In the genomic region with DNA sequence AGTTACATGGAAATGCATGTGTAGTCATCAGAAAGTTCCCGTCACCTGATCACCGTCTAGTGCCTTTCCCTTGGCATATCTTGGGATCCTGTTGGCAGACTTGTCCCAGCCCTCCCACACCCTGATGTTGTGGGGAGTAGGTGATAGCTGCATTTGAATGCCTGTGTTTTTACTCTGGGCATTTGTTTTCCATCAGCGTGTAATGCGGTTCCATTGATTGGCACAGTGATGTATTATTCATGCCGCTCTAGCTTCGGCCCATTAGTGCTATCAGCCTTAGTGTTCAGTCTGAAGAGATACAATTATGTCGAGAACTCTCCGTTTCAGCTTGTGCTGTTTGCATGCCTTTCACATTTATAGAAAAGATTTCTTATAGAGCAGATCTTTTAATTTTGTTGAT, we compare ENCODE assay signal across 14 mouse cellular contexts.
DNase-seq lines count a peak whose midpoint lies in the region; ATAC-seq lines count a peak whose summit lies in the region.
"Had no signal": no experiment of that assay in that cellular context is flagged by ENCODE, and none has a peak within 500 bp of the region (broad histone marks: within the 10 kb centered on the region; RNA-seq: fewer than 3 reads in every experiment).

No protein-coding gene starts in this region.

- DNase-seq in frontal cortex, postnatal 36 days (ENCODE audit: low spot score in 2 of 2): peak; percentile 14 to 22
- no peak for DNase-seq in frontal cortex, postnatal 25 days (ENCODE audit: low spot score in 2 of 2)
- DNase-seq in neural tube, embryonic 11.5 days (ENCODE audit: low spot score): no peak
- DNase-seq in forebrain, embryonic 14.5 days (ENCODE audit: low spot score): peak; percentile 84
- peak; percentile 62 for DNase-seq in midbrain, embryonic 14.5 days
- no peak for DNase-seq in heart, adult 18-20 months
- no peak for DNase-seq in cerebellum, adult 11-12 months
- DNase-seq: B cell, adult 2 months; cerebellum, adult 18-20 months; lung, embryonic 14.5 days had no signal

- no peaks in the 10 kb centered on the region for H3K9me3 ChIP-seq in neural tube, embryonic 11.5 days (ENCODE audit: control insufficient read depth, low read length)
- no peaks in the 10 kb centered on the region for H3K9me3 ChIP-seq in neural tube, embryonic 15.5 days (replicated peaks)
- no peaks in the 10 kb centered on the region for H3K9me3 ChIP-seq in forebrain, embryonic 14.5 days (replicated peaks; ENCODE audit: control insufficient read depth, low read length)
- H3K9me3 ChIP-seq in midbrain, embryonic 14.5 days (ENCODE audit: control insufficient read depth, low read length): no peaks in the 10 kb centered on the region

- no peaks in the 10 kb centered on the region for H3K27me3 ChIP-seq in neural tube, embryonic 11.5 days (ENCODE audit: control insufficient read depth, insufficient read depth, low read length)
- no peaks in the 10 kb centered on the region for H3K27me3 ChIP-seq in neural tube, embryonic 15.5 days (replicated peaks)
- no peaks in the 10 kb centered on the region for H3K27me3 ChIP-seq in forebrain, embryonic 14.5 days (replicated peaks; ENCODE audit: control insufficient read depth, insufficient read depth, low read length)
- H3K27me3 ChIP-seq in midbrain, embryonic 14.5 days (ENCODE audit: control insufficient read depth, insufficient read depth, low read length): no peaks in the 10 kb centered on the region
- H3K27me3 ChIP-seq: Patski had no signal

- 67% methylated on average over 8 of the region's 8 CpGs for WGBS in neural tube, embryonic 11.5 days
- 32% methylated on average over 8 of the region's 8 CpGs for WGBS in neural tube, embryonic 15.5 days
- WGBS in forebrain, embryonic 14.5 days: 13% methylated on average over 8 of the region's 8 CpGs
- WGBS in midbrain, embryonic 14.5 days: 28% methylated on average over 8 of the region's 8 CpGs

- no peaks in the 10 kb centered on the region for H3K4me1 ChIP-seq in neural tube, embryonic 11.5 days (ENCODE audit: control insufficient read depth, insufficient read depth, low read length)
- H3K4me1 ChIP-seq in neural tube, embryonic 15.5 days: 0 out of 2 replicates have a peak, but pooled peaks cover 4% of the 10 kb centered on the region
- H3K4me1 ChIP-seq in forebrain, embryonic 14.5 days (ENCODE audit: control insufficient read depth, insufficient read depth, low read length): peaks cover 5% of the 10 kb centered on the region; the same call in 1 of the 2 replicates
- peaks cover 7% of the 10 kb centered on the region; the same call in 1 of the 2 replicates for H3K4me1 ChIP-seq in midbrain, embryonic 14.5 days (ENCODE audit: control insufficient read depth, insufficient read depth, low read length)

- H3K36me3 ChIP-seq in neural tube, embryonic 11.5 days (ENCODE audit: control insufficient read depth, insufficient read depth, low read length): no peaks in the 10 kb centered on the region
- no peaks in the 10 kb centered on the region for H3K36me3 ChIP-seq in neural tube, embryonic 15.5 days
- no peaks in the 10 kb centered on the region for H3K36me3 ChIP-seq in forebrain, embryonic 14.5 days (ENCODE audit: control insufficient read depth, insufficient read depth, low read length)
- H3K36me3 ChIP-seq in midbrain, embryonic 14.5 days (ENCODE audit: control insufficient read depth, insufficient read depth, low read length): no peaks in the 10 kb centered on the region

- ATAC-seq in neural tube, embryonic 11.5 days (ENCODE audit: insufficient read depth, low FRiP score, low TSS enrichment): 0 out of 2 replicates have a peak, but pooled peaks have one; percentile 35
- ATAC-seq in neural tube, embryonic 15.5 days (ENCODE audit: low FRiP score): no peak
- peak; percentile 95 for ATAC-seq in forebrain, embryonic 14.5 days
- ATAC-seq in midbrain, embryonic 14.5 days (ENCODE audit: low FRiP score, low TSS enrichment): peak; percentile 55; the same call in 1 of the 2 replicates
- ATAC-seq: inflammation-experienced regulatory T-cells, adult 6 months; Patski had no signal

- no peak overlapping the region for H3K27ac ChIP-seq in neural tube, embryonic 11.5 days (ENCODE audit: low read depth, low read length)
- no peak overlapping the region for H3K27ac ChIP-seq in neural tube, embryonic 15.5 days (replicated peaks)
- H3K27ac ChIP-seq in forebrain, embryonic 14.5 days (ENCODE audit: low read depth, low read length): no peak overlapping the region
- H3K27ac ChIP-seq in midbrain, embryonic 14.5 days (replicated peaks; ENCODE audit: low read depth, low read length): no peak overlapping the region
- H3K27ac ChIP-seq: macrophage had no signal

- H3K4me2 ChIP-seq in neural tube, embryonic 11.5 days (ENCODE audit: low read depth): no peak overlapping the region
- H3K4me2 ChIP-seq in neural tube, embryonic 15.5 days: no peak overlapping the region
- H3K4me2 ChIP-seq in forebrain, embryonic 14.5 days (ENCODE audit: low read length): peak overlapping the region; percentile 20; the same call in 1 of the 2 replicates
- peak overlapping the region; percentile 11; the same call in 1 of the 2 replicates for H3K4me2 ChIP-seq in midbrain, embryonic 14.5 days (ENCODE audit: low read length)
- H3K4me2 ChIP-seq: lung, embryonic 14.5 days had no signal

- no peak overlapping the region for H3K4me3 ChIP-seq in neural tube, embryonic 11.5 days (ENCODE audit: low read depth, low read length)
- no peak overlapping the region for H3K4me3 ChIP-seq in neural tube, embryonic 15.5 days (replicated peaks)
- H3K4me3 ChIP-seq in forebrain, embryonic 14.5 days (ENCODE audit: low read depth, low read length): no peak overlapping the region
- H3K4me3 ChIP-seq in midbrain, embryonic 14.5 days (replicated peaks; ENCODE audit: low read depth, low read length): no peak overlapping the region

- H3K9ac ChIP-seq in neural tube, embryonic 11.5 days (ENCODE audit: low read length): no peak overlapping the region
- no peak overlapping the region for H3K9ac ChIP-seq in neural tube, embryonic 15.5 days (replicated peaks)
- H3K9ac ChIP-seq in forebrain, embryonic 14.5 days (ENCODE audit: low read length): no peak overlapping the region
- H3K9ac ChIP-seq in midbrain, embryonic 14.5 days (replicated peaks; ENCODE audit: low read length): no peak overlapping the region
- H3K9ac ChIP-seq: lung, embryonic 14.5 days had no signal

Comparison
In these comparisons a context has a peak if more than half of its experiments do, and no peak if none do; other contexts are left out.
1. DNase-seq: peak in frontal cortex, postnatal 36 days (2 of 2), forebrain, embryonic 14.5 days (single experiment) and midbrain, embryonic 14.5 days (single experiment); none in frontal cortex, postnatal 25 days (0 of 2), neural tube, embryonic 11.5 days (single experiment), heart, adult 18-20 months (0 of 2) and cerebellum, adult 11-12 months (single experiment).
2. H3K4me2 ChIP-seq: peak in forebrain, embryonic 14.5 days (single experiment) and midbrain, embryonic 14.5 days (single experiment); none in neural tube, embryonic 11.5 days (single experiment) and neural tube, embryonic 15.5 days (single experiment).